Mouse (Mus musculus) splenic B cell, adult 2 months (primary cell): Measurements from ENCODE around the gene Polr3gl.

Source experiments
- DNase-seq: peaks from one replicate; pipeline ENCODE4 v3.0.0-alpha.2; 2011; ENCODE audit warnings: low read depth, low spot score
- H3K27me3 ChIP-seq: 2 replicates; pipeline ENCODE4 v1.6.1; 2012; ENCODE audit warnings: mild to moderate bottlenecking, low read length, moderate library complexity, mixed read lengths; ENCODE audit not compliant: control insufficient read depth, poor library complexity, insufficient read depth, severe bottlenecking
- H3K36me3 ChIP-seq: 2 replicates; pipeline ENCODE4 v1.6.1; 2012; ENCODE audit warnings: mild to moderate bottlenecking, low read length, moderate library complexity, mixed read lengths; ENCODE audit not compliant: control insufficient read depth, poor library complexity, insufficient read depth, severe bottlenecking

The Polr3gl gene

GRCm38 (mm10) chr3:96570643-96571042, 23.3 kb downstream of the Polr3gl start:
- no peak for DNase-seq
- no peaks in the 10 kb centered on the region for H3K27me3 ChIP-seq
- H3K36me3 ChIP-seq: no peaks in the 10 kb centered on the region

- no peak for DNase-seq
- no peaks in the 10 kb centered on the region for H3K36me3 ChIP-seq
Measured at GRCm38 (mm10) chr3:96569966-96570605, 23.9 kb downstream of the Polr3gl start.

GRCm38 (mm10) chr3:96569506-96569905, 24.5 kb downstream of the Polr3gl start:
- DNase-seq: no peak
- no peaks in the 10 kb centered on the region for H3K36me3 ChIP-seq
- H3K27me3 ChIP-seq: no peaks in the 10 kb centered on the region

More at GRCm38 (mm10) chr3:96569966-96570605, 23.9 kb downstream of the Polr3gl start:
- no peaks in the 10 kb centered on the region for H3K27me3 ChIP-seq

- DNase-seq: no peak
- H3K27me3 ChIP-seq: no peaks in the 10 kb centered on the region
- no peaks in the 10 kb centered on the region for H3K36me3 ChIP-seq
Measured at GRCm38 (mm10) chr3:96568605-96569004, 25.4 kb downstream of the Polr3gl start.

GRCm38 (mm10) chr3:96566661-96567450, 27.1 kb downstream of the Polr3gl start:
- H3K36me3 ChIP-seq: no peaks in the 10 kb centered on the region; the same call in 1 of the 2 replicates
- no peaks in the 10 kb centered on the region for H3K27me3 ChIP-seq
- DNase-seq: peak; percentile 29

GRCm38 (mm10) chr3:96565105-96565504, 28.9 kb downstream of the Polr3gl start:
- no peaks in the 10 kb centered on the region for H3K27me3 ChIP-seq
- DNase-seq: no peak
- peaks cover 14% of the 10 kb centered on the region for H3K36me3 ChIP-seq

- H3K36me3 ChIP-seq: peaks cover 18% of the 10 kb centered on the region
- no peaks in the 10 kb centered on the region for H3K27me3 ChIP-seq
- peak; percentile 80 for DNase-seq
Measured at GRCm38 (mm10) chr3:96564633-96565032, 29.3 kb downstream of the Polr3gl start.

- no peaks in the 10 kb centered on the region for H3K27me3 ChIP-seq
- no peak for DNase-seq
- H3K36me3 ChIP-seq: peaks cover 18% of the 10 kb centered on the region
Measured at GRCm38 (mm10) chr3:96563911-96564632, 29.9 kb downstream of the Polr3gl start.

- Histone ChIP-seq H3K27me3 (no peaks in the 10 kb centered on the region), H3K36me3 (peaks cover 22% of the 10 kb centered on the region)
- DNase-seq: no peak
Measured at GRCm38 (mm10) chr3:96563267-96563666, 30.7 kb downstream of the Polr3gl start.

GRCm38 (mm10) chr3:96561946-96562681, 31.9 kb downstream of the Polr3gl start:
- peaks cover 22% of the 10 kb centered on the region for H3K36me3 ChIP-seq
- no peaks in the 10 kb centered on the region for H3K27me3 ChIP-seq
- DNase-seq: no peak

GRCm38 (mm10) chr3:96560881-96561668, 32.9 kb downstream of the Polr3gl start:
- no peak for DNase-seq

GRCm38 (mm10) chr3:96559911-96560850, 33.8 kb downstream of the Polr3gl start:
- Histone ChIP-seq H3K36me3 (peaks cover 22% of the 10 kb centered on the region), H3K27me3 (no peaks in the 10 kb centered on the region)
- peak; percentile 34 for DNase-seq

More at GRCm38 (mm10) chr3:96560881-96561668, 32.9 kb downstream of the Polr3gl start:
- Histone ChIP-seq H3K36me3 (peaks cover 22% of the 10 kb centered on the region), H3K27me3 (no peaks in the 10 kb centered on the region)

GRCm38 (mm10) chr3:96559398-96559910, 34.5 kb downstream of the Polr3gl start:
- DNase-seq: peak; percentile 67
- peaks cover 22% of the 10 kb centered on the region for H3K36me3 ChIP-seq
- no peaks in the 10 kb centered on the region for H3K27me3 ChIP-seq
